Mouse (Mus musculus) regulatory T cell (primary cell): ENCODE results near the gene Slc25a29.

Experiments
- in situ Hi-C: fragments of 300-600 bp; cut with MboI, MseI; formaldehyde crosslinking; loops from one replicate; pipeline ENCODE4 v1.15.1; 2025; ENCODE audit warnings: high pct_unique_total_duplicates

Slc25a29 gene

DNA sequence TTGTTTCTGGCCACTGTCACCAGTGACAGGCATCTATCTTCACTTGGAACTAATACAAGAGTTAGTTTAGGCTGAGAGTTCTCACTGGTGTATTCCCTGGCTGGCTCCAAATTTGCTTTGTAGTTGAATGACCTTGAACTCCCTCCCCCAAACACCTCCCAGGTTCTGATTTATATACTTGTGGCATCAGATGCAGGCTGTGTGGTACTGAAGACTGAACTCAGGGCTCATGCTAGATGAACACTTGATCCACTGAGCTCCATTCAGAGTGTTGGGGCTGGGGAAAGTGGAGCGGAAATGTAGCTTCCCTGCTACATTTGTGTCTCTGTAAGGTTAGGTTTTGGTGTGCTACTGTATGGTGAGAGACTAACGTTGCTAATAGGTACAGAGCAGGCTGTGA, 31.3 kb downstream of the Slc25a29 start:
- in situ Hi-C loops, result loop anchor here (25.0 kb wide), 1 partner anchor 617 kb away; the partner anchor contains the start of genes Ccnk and Setd3

DNA sequence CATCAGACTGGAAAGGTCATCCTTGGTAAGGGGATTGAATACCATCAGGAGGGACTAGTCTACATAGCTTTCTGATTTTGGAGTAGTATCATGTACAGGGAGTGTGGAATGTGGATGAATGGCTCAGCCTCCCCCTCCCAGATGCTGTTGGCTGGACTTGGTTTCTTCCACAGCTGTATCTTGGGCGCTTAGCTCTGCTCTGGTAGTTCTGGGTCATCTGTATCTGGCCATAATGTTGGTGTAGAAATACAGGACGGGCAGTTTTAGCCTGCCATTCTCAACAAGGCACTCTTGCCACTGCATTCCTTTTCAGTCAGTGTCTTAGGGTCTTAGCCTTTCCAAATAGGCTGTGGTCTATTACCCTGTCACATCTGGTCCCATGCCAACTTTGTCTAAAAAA, 34.1 kb downstream of the Slc25a29 start:
- in situ Hi-C loops, result loop anchor here (25.0 kb wide), 1 partner anchor 614 kb away; the partner anchor contains the start of genes Ccnk and Setd3

DNA sequence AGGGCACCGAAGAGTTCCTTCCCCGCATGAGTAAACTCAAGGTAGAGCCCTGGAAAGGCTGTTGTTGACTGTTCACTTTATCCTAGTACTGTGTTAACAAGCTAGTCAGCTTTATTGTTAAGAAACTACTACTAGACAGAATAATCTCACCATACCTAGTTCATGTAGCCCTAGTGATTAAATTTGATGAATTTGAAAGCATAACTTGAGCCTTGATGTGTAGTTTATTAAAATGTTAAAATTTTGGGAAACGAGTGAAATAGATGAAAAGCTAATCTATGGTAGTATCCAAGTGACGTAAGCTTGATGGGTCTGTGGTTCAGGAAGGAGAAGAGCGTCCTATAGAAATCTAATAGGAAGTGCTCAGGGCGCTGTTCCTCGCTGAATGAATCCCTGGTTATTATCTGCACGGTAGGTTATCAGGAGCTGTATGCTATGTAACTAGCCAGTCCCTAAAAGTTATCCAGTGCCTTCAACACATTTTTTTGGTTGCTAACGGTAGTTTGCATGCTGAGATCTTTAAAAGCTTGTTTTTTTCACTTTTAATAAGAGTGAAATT, 40.6 kb downstream of the Slc25a29 start:
- in situ Hi-C loops, result no loop called here

DNA sequence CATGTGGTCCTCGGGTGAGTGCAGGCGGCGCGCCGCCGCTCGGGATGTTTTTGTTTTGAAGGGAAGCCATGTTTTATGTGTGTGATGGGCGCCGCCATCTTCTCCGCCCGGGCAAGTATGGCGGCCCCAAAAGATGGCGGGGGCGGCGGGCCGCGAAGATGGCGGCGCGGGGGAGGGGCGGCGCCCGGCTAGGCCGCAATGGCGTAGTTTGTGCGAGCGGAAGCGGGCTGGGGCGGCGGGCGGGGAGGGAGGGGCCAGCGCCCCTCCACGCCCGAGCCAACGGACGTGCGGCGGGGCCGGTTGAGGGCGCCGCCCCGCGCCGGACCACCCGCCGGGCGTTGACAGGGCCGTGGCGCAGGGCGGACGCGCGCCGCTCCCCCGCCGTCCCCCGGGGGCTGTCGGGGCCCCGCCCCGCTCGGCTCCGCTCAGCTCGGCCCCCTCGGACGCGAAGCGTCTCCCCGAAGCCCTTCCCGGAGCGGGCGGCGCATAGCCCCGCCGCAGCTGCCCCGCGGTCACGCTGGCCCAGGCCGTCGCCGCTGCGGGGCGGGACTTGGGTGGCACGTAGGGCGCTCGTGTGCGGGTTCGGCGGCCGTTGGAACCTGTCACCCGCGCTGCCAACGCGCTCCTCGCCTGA, 41.5 kb downstream of the Slc25a29 start:
- in situ Hi-C loops, result no loop called here

DNA sequence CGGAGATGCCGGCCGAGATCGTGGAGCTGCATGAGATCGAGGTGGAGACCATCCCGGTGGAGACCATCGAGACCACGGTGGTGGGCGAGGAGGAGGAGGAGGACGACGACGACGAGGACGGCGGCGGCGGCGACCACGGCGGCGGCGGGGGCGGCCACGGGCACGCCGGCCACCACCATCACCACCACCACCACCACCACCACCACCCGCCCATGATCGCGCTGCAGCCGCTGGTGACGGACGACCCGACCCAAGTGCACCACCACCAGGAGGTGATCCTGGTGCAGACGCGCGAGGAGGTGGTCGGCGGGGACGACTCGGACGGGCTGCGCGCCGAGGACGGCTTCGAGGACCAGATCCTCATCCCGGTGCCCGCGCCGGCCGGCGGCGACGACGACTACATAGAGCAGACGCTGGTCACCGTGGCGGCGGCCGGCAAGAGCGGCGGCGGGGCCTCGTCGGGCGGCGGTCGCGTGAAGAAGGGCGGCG, 42.2 kb downstream of the Slc25a29 start:
- in situ Hi-C loops, result no loop called here

DNA sequence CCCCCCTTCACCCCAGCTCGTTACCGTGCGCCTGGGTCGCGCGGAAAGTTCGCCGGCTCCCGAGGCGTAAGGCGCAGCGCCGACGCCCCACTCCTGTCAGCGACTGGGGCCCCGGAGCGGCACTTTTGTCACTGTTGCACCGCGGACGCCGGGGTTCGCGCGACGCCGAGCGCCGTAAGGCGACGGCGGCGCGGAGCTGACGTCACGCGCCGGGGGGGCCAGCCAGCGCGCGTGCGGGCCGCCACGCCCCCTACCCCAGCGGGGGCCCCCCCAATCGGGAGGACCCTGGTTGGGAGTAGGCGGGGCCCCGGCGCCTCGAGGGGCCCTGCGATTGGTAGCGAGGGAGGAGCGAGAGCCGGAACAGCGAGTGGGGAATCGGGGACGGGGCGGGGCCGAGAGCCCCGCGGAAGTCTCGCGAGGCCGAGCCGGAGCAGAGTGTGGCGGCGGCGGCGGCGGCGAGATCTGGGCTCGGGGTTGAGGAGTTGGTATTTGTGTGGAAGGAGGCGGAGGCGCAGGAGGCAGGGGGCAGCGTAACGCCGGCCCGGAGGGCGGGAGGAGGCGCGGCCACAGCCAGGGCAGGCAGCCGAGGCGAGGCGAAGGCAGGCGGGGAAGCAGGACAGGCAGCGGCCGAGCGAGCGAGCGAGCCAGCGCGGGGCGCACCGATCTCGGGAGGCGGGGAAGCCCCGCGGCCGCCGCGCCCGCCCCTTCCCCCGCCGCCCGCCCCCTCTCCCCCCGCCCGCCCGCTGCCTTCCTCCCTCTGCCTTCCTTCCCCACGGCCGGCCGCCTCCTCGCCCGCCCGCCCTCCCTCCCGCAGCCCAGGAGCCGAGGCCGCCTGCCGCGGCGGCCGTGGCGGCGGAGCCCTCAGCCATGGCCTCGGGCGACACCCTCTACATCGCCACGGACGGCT, 42.9 kb downstream of the Slc25a29 start, which contains the start of gene Yy1:
Gene Yy1, plus strand, starts transcription at position 428 of the 907 bp plus-strand sequence.
- in situ Hi-C loops, result no loop called here

DNA sequence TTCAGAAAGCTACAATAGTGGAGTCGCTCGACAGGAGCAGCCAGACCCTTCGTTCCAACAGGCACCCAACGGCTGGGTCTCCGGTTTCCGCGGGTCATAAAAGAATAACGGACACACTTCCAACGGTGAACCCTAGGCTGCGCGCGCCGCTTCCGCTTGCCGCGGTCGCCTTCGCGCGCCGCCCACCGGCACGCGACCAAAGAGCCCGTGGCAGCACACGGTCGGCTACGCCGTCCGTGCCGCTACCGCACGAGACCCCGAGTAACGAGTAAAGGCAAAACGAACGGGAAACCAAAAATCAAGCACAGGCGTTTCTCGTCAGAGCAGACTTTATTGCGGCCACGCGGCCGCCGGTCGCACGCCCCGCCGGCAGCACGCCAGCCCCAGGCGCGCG, 43.5 kb downstream of the Slc25a29 start:
- in situ Hi-C loops, result no loop called here

DNA sequence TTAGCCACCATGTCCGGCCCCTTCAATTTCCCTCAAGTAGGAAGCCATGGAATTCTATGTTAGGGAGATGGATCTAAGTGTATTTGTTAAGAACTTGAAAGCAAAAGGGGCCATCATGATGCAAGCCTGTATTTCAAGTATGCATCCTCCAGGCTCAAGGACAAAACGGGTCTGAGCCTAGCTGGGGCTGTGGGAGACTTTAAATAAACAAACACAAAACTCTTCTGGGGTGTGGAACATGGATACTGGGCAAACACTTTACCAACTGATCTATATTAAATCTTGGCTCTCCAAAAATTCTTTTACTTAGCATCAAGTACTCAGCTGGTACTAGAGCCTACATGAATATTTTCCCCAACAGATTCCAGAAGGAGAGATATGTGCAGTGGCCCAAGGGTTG, 48.4 kb downstream of the Slc25a29 start:
- in situ Hi-C loops, result no loop called here

DNA sequence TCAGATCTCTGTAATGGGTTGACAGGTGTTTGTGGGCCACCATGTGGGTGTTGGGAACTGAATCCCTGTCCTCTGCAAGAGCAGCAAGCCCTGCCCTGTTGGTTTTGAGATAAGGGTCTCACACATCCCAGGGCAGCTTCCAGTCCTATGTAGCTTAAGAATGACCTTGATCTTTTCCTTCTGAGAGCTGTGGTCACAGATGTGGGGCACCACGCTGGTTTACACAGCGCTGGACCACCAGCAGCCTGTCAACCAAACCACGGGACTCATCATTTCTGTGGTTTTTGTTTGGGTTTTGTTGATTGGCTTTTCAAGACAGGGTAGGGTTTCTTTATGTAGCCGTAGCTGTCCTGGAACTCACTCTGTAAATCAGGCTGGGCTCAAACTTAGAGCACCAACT, 50.5 kb downstream of the Slc25a29 start:
- in situ Hi-C loops, result no loop called here

DNA sequence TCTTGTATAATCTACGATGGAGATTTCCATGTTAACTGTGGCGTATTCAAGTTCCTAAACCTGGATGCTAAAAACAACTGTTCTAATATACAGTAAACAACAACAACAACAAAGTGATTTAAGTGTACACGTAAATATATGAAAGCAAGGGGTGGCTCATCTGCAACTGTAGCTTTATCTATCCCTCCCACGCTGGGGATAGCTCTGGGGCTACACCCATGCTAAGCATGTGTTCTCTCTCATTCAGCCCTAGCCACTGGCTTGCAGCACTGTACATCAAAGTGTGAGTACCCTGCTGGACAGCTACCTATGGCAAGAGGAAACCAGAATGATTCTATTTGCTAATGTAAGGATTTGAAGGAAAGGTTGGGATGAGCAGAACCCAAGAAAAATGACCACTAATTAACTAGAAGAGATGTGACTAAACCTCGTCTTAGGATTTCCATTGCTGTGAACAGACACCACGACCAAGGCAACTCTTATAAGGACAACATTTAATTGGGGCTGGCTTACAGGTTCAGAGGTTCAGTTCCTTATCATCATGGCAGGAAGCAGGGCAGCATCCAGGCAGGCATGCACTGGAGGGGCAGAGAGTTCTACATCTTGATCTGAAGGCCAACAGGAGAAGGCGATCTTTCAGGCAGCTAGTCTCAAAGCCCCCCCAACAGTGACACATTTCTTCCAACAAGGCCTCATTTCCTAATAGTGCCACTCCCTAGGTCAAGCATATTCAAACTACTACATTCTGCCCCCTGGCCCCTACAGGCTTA, 55.4 kb downstream of the Slc25a29 start:
- in situ Hi-C loops, result no loop called here
